19 mouse cellular contexts compared by ENCODE assay signal in the genomic region with DNA sequence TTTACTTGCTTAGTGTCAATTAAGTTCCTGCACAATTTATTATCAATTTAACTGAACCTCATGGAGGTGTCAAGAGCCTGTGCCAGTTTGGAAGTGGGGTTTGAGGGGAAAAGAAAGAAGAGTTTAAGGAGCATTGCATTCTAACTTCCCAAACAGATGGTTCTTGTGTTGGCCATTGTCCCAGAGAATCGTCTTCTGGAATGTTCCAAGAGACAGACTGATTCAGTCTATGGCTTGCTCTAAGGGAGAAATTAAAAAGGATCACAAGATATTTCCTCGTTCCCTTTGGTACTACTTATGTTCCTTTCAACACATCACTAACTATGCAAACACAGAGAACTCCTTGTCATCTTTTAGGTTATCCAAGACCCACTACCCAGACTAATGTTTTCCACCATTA.
A peak's percentile ranks its signal among the peaks of the same experiment; 100 is the strongest.
DNase-seq lines count a peak whose midpoint lies in the region; ATAC-seq lines count a peak whose summit lies in the region.
"Had no signal": no experiment of that assay in that cellular context is flagged by ENCODE, and none has a peak within 500 bp of the region (broad histone marks: within the 10 kb centered on the region; RNA-seq: fewer than 3 reads in every experiment).

No protein-coding gene starts in this region.

- ATAC-seq in frontal cortex, adult (ENCODE audit: low TSS enrichment): 0 out of 2 replicates have a peak, but pooled peaks have one; percentile 38
- ATAC-seq in megakaryocyte, adult 5-6 weeks (ENCODE audit: poor library complexity, severe bottlenecking): no peak
- ATAC-seq: forebrain, embryonic 14.5 days; inflammation-experienced regulatory T-cells, adult 6 months; Patski had no signal

- intact Hi-C loops in gastrocnemius, postnatal 36 days (cut with DNase I): no loop called here

- DNase-seq in frontal cortex, postnatal 14 days (ENCODE audit: low spot score in 2 of 2): no peak
- peak; percentile 46 to 47 for DNase-seq in right cerebral cortex, postnatal 10 days (ENCODE audit: low spot score in 2 of 2)
- no peak for DNase-seq in right cerebral cortex, adult 18-20 months
- peak; percentile 5 for DNase-seq in layer of hippocampus, adult 18-20 months (ENCODE audit: low spot score in 2 of 2)
- DNase-seq in gastrocnemius, postnatal 36 days: no peak
- DNase-seq: cerebellum, adult 2 months; cerebellum, postnatal 36 days; heart, postnatal 14 days; kidney, adult 18-20 months; kidney, postnatal 14 days; lung, embryonic 14.5 days; spleen, adult 18-20 months; thymus, adult 2 months; thymus, postnatal 36 days had no signal

Comparison
In these comparisons a context has a peak if more than half of its experiments do, and no peak if none do; other contexts are left out.
1. DNase-seq: peak in right cerebral cortex, postnatal 10 days (2 of 2) and layer of hippocampus, adult 18-20 months (2 of 2); none in frontal cortex, postnatal 14 days (0 of 2), right cerebral cortex, adult 18-20 months (single experiment) and gastrocnemius, postnatal 36 days (0 of 2).